Comparison of ENCODE assay signal across 11 mouse cellular contexts in genomic region chr10:89902720-89903337, GRCm38 (mm10). TPM values are rescaled to one million over a fixed set of nuclear protein-coding genes. Genes with fewer than 3 reads are reported as not detected.
DNase-seq lines count a peak whose midpoint lies in the region; ATAC-seq and TF ChIP-seq lines count a peak whose summit lies in the region.
"Had no signal": no experiment of that assay in that cellular context is flagged by ENCODE, and none has a peak within 500 bp of the region (broad histone marks: within the 10 kb centered on the region; RNA-seq: fewer than 3 reads in every experiment).

No protein-coding gene starts in this region.

- H3K27ac ChIP-seq in hindbrain, embryonic 15.5 days (replicated peaks): 0 out of 2 replicates have a peak overlapping the region, but pooled peaks have one; percentile 35
- no peak overlapping the region for H3K27ac ChIP-seq in hindbrain, embryonic 12.5 days
- no peak overlapping the region for H3K27ac ChIP-seq in midbrain, postnatal 0 days (ENCODE audit: low read depth, low read length)
- H3K27ac ChIP-seq in midbrain, embryonic 11.5 days (ENCODE audit: low read depth, low read length): no peak overlapping the region
- H3K27ac ChIP-seq in kidney, embryonic 16.5 days (ENCODE audit: low read length): no peak overlapping the region

- H3K9ac ChIP-seq in hindbrain, embryonic 15.5 days: no peak overlapping the region
- H3K9ac ChIP-seq in hindbrain, embryonic 12.5 days: no peak overlapping the region
- H3K9ac ChIP-seq in midbrain, postnatal 0 days (replicated peaks; ENCODE audit: low read length, poor library complexity, severe bottlenecking): no peak overlapping the region
- H3K9ac ChIP-seq in midbrain, embryonic 11.5 days (ENCODE audit: low read length): no peak overlapping the region
- no peak overlapping the region for H3K9ac ChIP-seq in kidney, embryonic 16.5 days (replicated peaks; ENCODE audit: low read length)
- H3K9ac ChIP-seq: heart, embryonic 12.5 days had no signal

- DNase-seq in midbrain, postnatal 0 days (ENCODE audit: low spot score): peak; percentile 66
- DNase-seq in midbrain, embryonic 11.5 days (ENCODE audit: low spot score, missing footprints): no peak
- peak; percentile 76 for DNase-seq in cerebellum, adult 11-12 months
- no peak for DNase-seq in adrenal gland, postnatal 25 days
- DNase-seq: thymus, adult 2 months had no signal

- peak; percentile 19 for TF ChIP-seq CTCF in midbrain, postnatal 0 days (IDR thresholded peaks at IDR 0.05)

- 46% methylated on average over 7 of the region's 7 CpGs for WGBS in hindbrain, embryonic 15.5 days
- WGBS in hindbrain, embryonic 12.5 days: 71% methylated on average over 7 of the region's 7 CpGs
- 48% methylated on average over 7 of the region's 7 CpGs for WGBS in midbrain, postnatal 0 days
- 88% methylated on average over 7 of the region's 7 CpGs for WGBS in midbrain, embryonic 11.5 days
- 48% methylated on average over 7 of the region's 7 CpGs for WGBS in kidney, embryonic 16.5 days

- H3K36me3 ChIP-seq in hindbrain, embryonic 15.5 days: no peaks in the 10 kb centered on the region
- no peaks in the 10 kb centered on the region for H3K36me3 ChIP-seq in hindbrain, embryonic 12.5 days
- H3K36me3 ChIP-seq in midbrain, postnatal 0 days (ENCODE audit: insufficient read depth, low read length): no peaks in the 10 kb centered on the region
- no peaks in the 10 kb centered on the region for H3K36me3 ChIP-seq in midbrain, embryonic 11.5 days (ENCODE audit: control insufficient read depth, insufficient read depth, low read length)
- no peaks in the 10 kb centered on the region for H3K36me3 ChIP-seq in kidney, embryonic 16.5 days (ENCODE audit: insufficient read depth, low read length)
- H3K36me3 ChIP-seq: G1E; heart, embryonic 12.5 days had no signal

- H3K27me3 ChIP-seq in hindbrain, embryonic 15.5 days: no peaks in the 10 kb centered on the region
- H3K27me3 ChIP-seq in hindbrain, embryonic 12.5 days: no peaks in the 10 kb centered on the region
- no peaks in the 10 kb centered on the region for H3K27me3 ChIP-seq in midbrain, postnatal 0 days (ENCODE audit: insufficient read depth, low read length)
- no peaks in the 10 kb centered on the region for H3K27me3 ChIP-seq in midbrain, embryonic 11.5 days (ENCODE audit: control insufficient read depth, insufficient read depth, low read length)
- H3K27me3 ChIP-seq in kidney, embryonic 16.5 days (ENCODE audit: insufficient read depth, low read length): no peaks in the 10 kb centered on the region
- H3K27me3 ChIP-seq: heart, embryonic 12.5 days had no signal

- H3K4me2 ChIP-seq in hindbrain, embryonic 15.5 days: no peak overlapping the region
- no peak overlapping the region for H3K4me2 ChIP-seq in hindbrain, embryonic 12.5 days (replicated peaks)
- H3K4me2 ChIP-seq in midbrain, postnatal 0 days (ENCODE audit: low read depth, low read length, poor library complexity, severe bottlenecking): no peak overlapping the region
- no peak overlapping the region for H3K4me2 ChIP-seq in midbrain, embryonic 11.5 days
- H3K4me2 ChIP-seq in kidney, embryonic 16.5 days (replicated peaks; ENCODE audit: low read depth, low read length): no peak overlapping the region
- H3K4me2 ChIP-seq: heart, embryonic 12.5 days had no signal

- ATAC-seq in hindbrain, embryonic 15.5 days (ENCODE audit: low FRiP score, low read depth): no peak; the same call in 1 of the 2 replicates
- no peak for ATAC-seq in hindbrain, embryonic 12.5 days (ENCODE audit: low FRiP score)
- no peak for ATAC-seq in midbrain, postnatal 0 days (ENCODE audit: low FRiP score)
- ATAC-seq in midbrain, embryonic 11.5 days (ENCODE audit: low FRiP score): no peak
- ATAC-seq in kidney, embryonic 16.5 days (ENCODE audit: low FRiP score, low TSS enrichment): no peak

- no peaks in the 10 kb centered on the region for H3K9me3 ChIP-seq in hindbrain, embryonic 15.5 days
- H3K9me3 ChIP-seq in hindbrain, embryonic 12.5 days (replicated peaks): no peaks in the 10 kb centered on the region
- H3K9me3 ChIP-seq in midbrain, postnatal 0 days (ENCODE audit: low read length): no peaks in the 10 kb centered on the region
- no peaks in the 10 kb centered on the region for H3K9me3 ChIP-seq in midbrain, embryonic 11.5 days (ENCODE audit: control insufficient read depth, low read length)
- H3K9me3 ChIP-seq in kidney, embryonic 16.5 days (ENCODE audit: low read length): 0 out of 2 replicates have a peak, but pooled peaks cover 3% of the 10 kb centered on the region
- H3K9me3 ChIP-seq: G1E; heart, embryonic 12.5 days had no signal

- no peak overlapping the region for H3K4me3 ChIP-seq in hindbrain, embryonic 15.5 days
- H3K4me3 ChIP-seq in hindbrain, embryonic 12.5 days: no peak overlapping the region
- H3K4me3 ChIP-seq in midbrain, postnatal 0 days (ENCODE audit: low read depth, low read length): no peak overlapping the region
- no peak overlapping the region for H3K4me3 ChIP-seq in midbrain, embryonic 11.5 days (ENCODE audit: low read depth, low read length)
- H3K4me3 ChIP-seq in kidney, embryonic 16.5 days (ENCODE audit: low read length): no peak overlapping the region
- H3K4me3 ChIP-seq: heart, embryonic 12.5 days; myocyte had no signal

- no peaks in the 10 kb centered on the region for H3K4me1 ChIP-seq in hindbrain, embryonic 15.5 days (replicated peaks)
- H3K4me1 ChIP-seq in hindbrain, embryonic 12.5 days: no peaks in the 10 kb centered on the region
- no peaks in the 10 kb centered on the region for H3K4me1 ChIP-seq in midbrain, postnatal 0 days (ENCODE audit: insufficient read depth, low read length)
- no peaks in the 10 kb centered on the region for H3K4me1 ChIP-seq in midbrain, embryonic 11.5 days (ENCODE audit: control insufficient read depth, insufficient read depth, low read length)
- H3K4me1 ChIP-seq in kidney, embryonic 16.5 days (ENCODE audit: insufficient read depth, low read length): no peaks in the 10 kb centered on the region
- H3K4me1 ChIP-seq: heart, embryonic 12.5 days had no signal

RNA-seq across cellular contexts. Expression of gene Anks1b, which starts 29.5 kb away (rescaled TPM):
- polyA plus RNA-seq in hindbrain, embryonic 15.5 days (2015; fragmentation: Nextera tagmentation; extraction: Ambion mirVana): 78.9 and 85.2 TPM in 2 replicates
- 26.1 and 26.2 TPM in 2 replicates for polyA plus RNA-seq in hindbrain, embryonic 12.5 days (2016; fragmentation: Nextera tagmentation; extraction: Ambion mirVana)
- total RNA-seq in midbrain, postnatal 0 days (2014; rRNA removed): 159 and 342 TPM in 2 replicates
- polyA plus RNA-seq in midbrain, postnatal 0 days (2015; fragmentation: Nextera tagmentation; extraction: Ambion mirVana): 95.4 and 105 TPM in 2 replicates
- 3.7 and 5.4 TPM in 2 replicates for polyA plus RNA-seq in midbrain, embryonic 11.5 days (2014; fragmentation: Nextera tagmentation; extraction: Ambion mirVana)
- total RNA-seq in adrenal gland, postnatal 25 days (2021): 0.85 TPM in 1 of 2 replicates, not detected in the other
- polyA plus RNA-seq in kidney, embryonic 16.5 days (2015; fragmentation: Nextera tagmentation; extraction: Ambion mirVana): 2.2 and 3.5 TPM in 2 replicates
- polyA plus RNA-seq: G1E had no signal

Comparison
In these comparisons a context has a peak if more than half of its experiments do, and no peak if none do; other contexts are left out.
1. DNase-seq: peak in midbrain, postnatal 0 days (single experiment) and cerebellum, adult 11-12 months (single experiment); none in midbrain, embryonic 11.5 days (single experiment) and adrenal gland, postnatal 25 days (single experiment).